Mouse (Mus musculus): ENCODE results near the gene A530032D15Rik. TPM values are rescaled to one million over a fixed set of nuclear protein-coding genes. Genes with fewer than 3 reads are reported as not detected.
"Not testable (repeated sequence)": the region's sequence is repeated elsewhere in the genome, so short reads cannot be mapped to it uniquely, and the experiment has no call there.

A530032D15Rik gene
- polyA plus RNA-seq, 1 experiment from 2014 or later: not detected

DNA sequence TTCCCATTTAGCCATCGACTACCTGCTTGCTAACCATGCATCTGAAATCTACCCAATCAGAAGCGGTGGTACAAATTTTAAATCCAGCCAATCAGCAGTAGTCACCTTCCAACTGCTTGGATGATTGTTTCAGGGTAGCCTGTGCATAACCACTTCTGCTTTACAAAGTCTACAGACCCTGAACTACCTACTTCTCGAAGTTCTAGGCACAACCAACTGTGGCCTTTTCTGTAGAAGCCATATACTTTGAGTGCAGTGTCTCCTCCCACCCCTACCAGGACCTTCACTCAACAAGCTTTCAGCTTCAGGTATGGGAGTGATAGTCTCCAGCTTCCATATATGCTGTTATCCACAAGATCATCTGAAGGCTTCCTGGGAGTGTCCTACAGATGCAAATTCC is 17.5 kb downstream of the A530032D15Rik start:
- H3K36me3 ChIP-seq (ENCODE audit: control insufficient read depth, insufficient read depth, low read length); H3K9me3 ChIP-seq (ENCODE audit: control insufficient read depth, low read length); H3K9ac ChIP-seq (ENCODE audit: low read depth, low read length); ATAC-seq (ENCODE audit: low FRiP score, low TSS enrichment); H3K4me1 ChIP-seq (ENCODE audit: control insufficient read depth, insufficient read depth, low read length); H3K4me3 ChIP-seq (ENCODE audit: low read length); H3K27me3 ChIP-seq (ENCODE audit: control insufficient read depth, insufficient read depth, low read length); H3K4me2 ChIP-seq (replicated peaks; ENCODE audit: low read depth, low read length); H3K27ac ChIP-seq (ENCODE audit: low read depth, low read length): not testable (repeated sequence)
- WGBS: 46% methylated on average over 1 of the region's 3 CpGs

DNA sequence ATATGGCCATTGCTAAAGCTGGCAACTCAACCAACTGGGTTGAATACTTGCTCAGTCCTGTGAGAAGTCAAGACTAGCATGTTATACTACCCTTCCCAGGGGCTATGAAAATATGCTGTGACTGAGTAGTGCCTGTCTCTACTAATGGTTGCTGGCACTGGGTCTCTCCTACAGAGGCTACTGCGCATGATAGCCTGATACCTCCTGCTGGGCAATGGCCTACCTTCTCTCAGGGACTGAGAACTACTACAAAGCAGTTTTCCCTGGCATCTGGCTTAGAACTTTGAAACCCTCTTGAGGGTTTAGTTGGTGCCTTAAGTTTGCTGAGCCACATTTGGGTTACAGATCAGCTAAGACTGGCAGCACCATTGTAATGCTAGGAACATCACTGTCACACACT is 23.4 kb downstream of the A530032D15Rik start:
- not testable (repeated sequence) for H3K36me3 ChIP-seq (ENCODE audit: control insufficient read depth, insufficient read depth, low read length); H3K27me3 ChIP-seq (ENCODE audit: control insufficient read depth, insufficient read depth, low read length); H3K4me1 ChIP-seq (ENCODE audit: control insufficient read depth, insufficient read depth, low read length); H3K9ac ChIP-seq (ENCODE audit: low read depth, low read length); H3K4me2 ChIP-seq (replicated peaks; ENCODE audit: low read depth, low read length); H3K27ac ChIP-seq (ENCODE audit: low read depth, low read length); H3K4me3 ChIP-seq (ENCODE audit: low read length); ATAC-seq (ENCODE audit: low FRiP score, low TSS enrichment); H3K9me3 ChIP-seq (ENCODE audit: control insufficient read depth, low read length)
- WGBS: 56% methylated on average over 1 of the region's 1 CpGs

DNA sequence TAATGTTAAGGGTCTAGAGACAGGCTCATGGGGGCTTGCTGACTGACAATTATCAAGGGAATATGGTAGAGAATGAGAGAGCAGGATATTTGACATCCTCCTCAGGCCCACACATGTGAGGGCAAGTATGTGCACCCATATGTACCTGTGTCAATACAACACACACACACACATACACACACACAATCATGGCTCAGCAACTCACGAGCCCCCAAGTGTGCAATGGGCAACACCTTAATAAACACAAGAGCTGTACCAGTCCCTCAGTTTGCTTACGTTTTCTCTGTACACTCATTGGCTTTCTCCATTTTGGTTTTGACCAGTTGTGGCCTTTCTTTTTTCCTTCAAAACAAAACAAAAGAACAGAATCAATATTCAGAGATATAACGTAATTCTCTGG is 24.9 kb downstream of the A530032D15Rik start:
- not testable (repeated sequence) for H3K36me3 ChIP-seq (ENCODE audit: control insufficient read depth, insufficient read depth, low read length); H3K9ac ChIP-seq (ENCODE audit: low read depth, low read length); H3K27ac ChIP-seq (ENCODE audit: low read depth, low read length); H3K4me2 ChIP-seq (replicated peaks; ENCODE audit: low read depth, low read length); H3K4me1 ChIP-seq (ENCODE audit: control insufficient read depth, insufficient read depth, low read length); H3K9me3 ChIP-seq (ENCODE audit: control insufficient read depth, low read length); H3K27me3 ChIP-seq (ENCODE audit: control insufficient read depth, insufficient read depth, low read length); ATAC-seq (ENCODE audit: low FRiP score, low TSS enrichment); H3K4me3 ChIP-seq (ENCODE audit: low read length)
- WGBS: 51% methylated on average over 3 of the region's 3 CpGs

DNA sequence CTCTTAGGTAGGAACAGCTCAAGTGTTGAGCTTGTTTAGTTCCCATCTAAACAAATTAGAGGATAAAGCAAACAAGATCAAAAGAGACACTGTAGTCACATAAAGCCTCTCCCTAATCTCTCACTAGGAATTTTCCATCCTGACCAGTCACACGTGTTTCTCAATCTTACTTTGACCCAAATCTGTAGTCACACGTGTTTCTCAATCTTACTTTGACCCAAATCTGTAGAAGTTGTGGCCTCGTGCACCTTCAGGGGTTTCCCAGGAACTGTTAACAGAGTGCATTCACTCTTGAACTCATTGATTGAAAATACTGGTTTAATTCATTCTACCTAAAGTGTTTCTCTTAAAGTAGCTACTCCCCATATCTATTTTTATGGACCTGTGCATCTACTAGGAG is 36.6 kb downstream of the A530032D15Rik start:
- not testable (repeated sequence) for ATAC-seq (ENCODE audit: low FRiP score, low TSS enrichment); H3K4me2 ChIP-seq (replicated peaks; ENCODE audit: low read depth, low read length); H3K27me3 ChIP-seq (ENCODE audit: control insufficient read depth, insufficient read depth, low read length); H3K9ac ChIP-seq (ENCODE audit: low read depth, low read length); H3K36me3 ChIP-seq (ENCODE audit: control insufficient read depth, insufficient read depth, low read length); H3K9me3 ChIP-seq (ENCODE audit: control insufficient read depth, low read length); H3K27ac ChIP-seq (ENCODE audit: low read depth, low read length); H3K4me3 ChIP-seq (ENCODE audit: low read length); H3K4me1 ChIP-seq (ENCODE audit: control insufficient read depth, insufficient read depth, low read length)
- 70% methylated on average over 3 of the region's 3 CpGs for WGBS

DNA sequence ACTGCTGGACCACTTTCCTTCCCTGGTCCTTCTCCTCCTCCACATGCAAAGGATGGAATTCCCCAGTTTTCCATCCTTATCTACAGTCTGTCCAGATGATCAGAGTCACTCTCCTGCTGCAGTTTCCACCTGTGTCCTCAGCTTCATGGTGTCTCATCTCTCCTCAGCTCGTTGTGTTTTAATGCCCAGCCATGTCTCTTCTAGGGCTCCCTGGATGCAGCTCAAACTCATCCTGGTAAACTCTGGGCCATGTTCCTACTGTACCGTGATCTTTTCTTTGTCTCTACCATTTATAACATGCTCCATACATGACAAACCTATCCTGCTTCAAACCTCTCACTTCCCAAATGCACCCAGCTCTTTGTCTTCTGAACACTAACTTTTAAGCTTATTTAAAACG is 38.0 kb downstream of the A530032D15Rik start:
- H3K36me3 ChIP-seq (ENCODE audit: control insufficient read depth, insufficient read depth, low read length); H3K4me1 ChIP-seq (ENCODE audit: control insufficient read depth, insufficient read depth, low read length); H3K4me3 ChIP-seq (ENCODE audit: low read length); H3K4me2 ChIP-seq (replicated peaks; ENCODE audit: low read depth, low read length); H3K9ac ChIP-seq (ENCODE audit: low read depth, low read length); H3K27ac ChIP-seq (ENCODE audit: low read depth, low read length); ATAC-seq (ENCODE audit: low FRiP score, low TSS enrichment); H3K27me3 ChIP-seq (ENCODE audit: control insufficient read depth, insufficient read depth, low read length); H3K9me3 ChIP-seq (ENCODE audit: control insufficient read depth, low read length): not testable (repeated sequence)
- whole genome bisulfite sequencing: 58% methylated on average over 3 of the region's 3 CpGs

DNA sequence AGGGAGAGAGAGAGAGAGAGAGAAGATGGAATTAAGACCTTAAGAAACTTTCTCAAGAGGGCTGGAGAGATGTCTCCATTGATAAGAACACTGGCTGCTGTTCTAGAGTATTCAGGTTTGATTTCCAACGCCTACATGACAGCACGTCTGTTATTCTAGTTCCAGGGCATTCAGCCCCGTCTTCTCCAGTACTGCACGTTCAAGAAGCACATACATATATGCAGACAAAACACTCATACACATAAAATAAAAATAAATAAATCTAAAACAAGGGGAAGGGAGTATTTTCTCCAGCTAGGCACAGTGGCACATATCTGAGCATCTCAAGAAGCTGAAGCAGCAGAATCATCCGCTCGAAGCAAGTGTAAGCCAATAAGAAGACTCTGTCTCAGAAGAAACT is 73.9 kb downstream of the A530032D15Rik start:
- 80% methylated on average over 4 of the region's 6 CpGs for WGBS
- not testable (repeated sequence) for H3K9ac ChIP-seq (ENCODE audit: low read depth, low read length); H3K36me3 ChIP-seq (ENCODE audit: control insufficient read depth, insufficient read depth, low read length); H3K4me2 ChIP-seq (replicated peaks; ENCODE audit: low read depth, low read length); H3K9me3 ChIP-seq (ENCODE audit: control insufficient read depth, low read length); H3K27me3 ChIP-seq (ENCODE audit: control insufficient read depth, insufficient read depth, low read length); H3K4me1 ChIP-seq (ENCODE audit: control insufficient read depth, insufficient read depth, low read length); H3K4me3 ChIP-seq (ENCODE audit: low read length); H3K27ac ChIP-seq (ENCODE audit: low read depth, low read length); ATAC-seq (ENCODE audit: low FRiP score, low TSS enrichment)

DNA sequence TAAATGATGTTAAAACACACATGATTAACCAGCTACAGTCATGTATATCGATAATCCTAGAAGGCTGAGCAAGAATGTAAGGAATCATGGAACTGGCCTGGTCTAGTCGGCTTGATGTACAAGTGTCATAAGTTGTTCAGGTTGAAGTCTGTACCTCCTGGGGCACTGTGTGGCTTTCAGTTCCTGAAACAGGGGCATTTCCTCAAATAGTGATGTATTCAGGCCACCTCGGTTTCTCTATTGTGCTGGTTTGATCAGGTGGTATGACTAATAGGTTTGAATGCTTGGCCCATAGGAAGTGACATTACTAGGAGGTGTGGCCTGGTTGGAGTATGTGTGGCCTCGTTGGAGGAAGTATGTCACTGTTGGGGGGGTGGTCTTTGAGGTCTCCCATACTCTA is 75.3 kb downstream of the A530032D15Rik start:
- ATAC-seq (ENCODE audit: low FRiP score, low TSS enrichment); H3K36me3 ChIP-seq (ENCODE audit: control insufficient read depth, insufficient read depth, low read length); H3K4me1 ChIP-seq (ENCODE audit: control insufficient read depth, insufficient read depth, low read length); H3K27ac ChIP-seq (ENCODE audit: low read depth, low read length); H3K27me3 ChIP-seq (ENCODE audit: control insufficient read depth, insufficient read depth, low read length); H3K9ac ChIP-seq (ENCODE audit: low read depth, low read length); H3K4me2 ChIP-seq (replicated peaks; ENCODE audit: low read depth, low read length); H3K9me3 ChIP-seq (ENCODE audit: control insufficient read depth, low read length); H3K4me3 ChIP-seq (ENCODE audit: low read length): not testable (repeated sequence)
- 92% methylated on average over 3 of the region's 4 CpGs for WGBS

DNA sequence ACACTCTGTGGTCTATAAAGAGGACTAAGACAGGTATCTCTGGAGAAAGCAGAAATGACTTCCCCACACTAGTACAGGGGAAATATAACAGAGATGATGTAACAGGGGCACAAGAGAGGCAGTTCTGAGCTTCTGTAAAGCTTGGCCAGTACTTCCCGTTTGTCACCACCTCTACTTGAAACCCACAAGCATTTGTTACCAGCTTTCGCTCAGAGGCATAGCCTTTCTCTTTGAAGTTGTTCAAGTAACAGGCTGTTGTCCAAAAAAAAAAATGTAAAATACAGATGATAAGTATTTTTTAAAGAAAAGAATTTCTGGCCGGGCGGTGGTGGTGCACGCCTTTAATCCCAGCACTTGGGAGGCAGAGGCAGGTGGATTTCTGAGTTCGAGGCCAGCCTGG is 76.0 kb downstream of the A530032D15Rik start:
- H3K9ac ChIP-seq (ENCODE audit: low read depth, low read length); H3K27me3 ChIP-seq (ENCODE audit: control insufficient read depth, insufficient read depth, low read length); H3K4me1 ChIP-seq (ENCODE audit: control insufficient read depth, insufficient read depth, low read length); H3K4me3 ChIP-seq (ENCODE audit: low read length); ATAC-seq (ENCODE audit: low FRiP score, low TSS enrichment); H3K27ac ChIP-seq (ENCODE audit: low read depth, low read length); H3K9me3 ChIP-seq (ENCODE audit: control insufficient read depth, low read length); H3K4me2 ChIP-seq (replicated peaks; ENCODE audit: low read depth, low read length); H3K36me3 ChIP-seq (ENCODE audit: control insufficient read depth, insufficient read depth, low read length): not testable (repeated sequence)
- 94% methylated on average over 5 of the region's 6 CpGs for WGBS

All from kidney, embryonic 14.5 days (tissue).